Mouse (Mus musculus): Measurements from ENCODE around the gene BC005561. TPM values are rescaled to one million over a fixed set of nuclear protein-coding genes. Genes with fewer than 3 reads are reported as not detected.

Gene BC005561
- polyA plus RNA-seq (2014; fragmentation: Nextera tagmentation; extraction: Ambion mirVana): 18.9 and 19.1 TPM in 2 replicates

DNA sequence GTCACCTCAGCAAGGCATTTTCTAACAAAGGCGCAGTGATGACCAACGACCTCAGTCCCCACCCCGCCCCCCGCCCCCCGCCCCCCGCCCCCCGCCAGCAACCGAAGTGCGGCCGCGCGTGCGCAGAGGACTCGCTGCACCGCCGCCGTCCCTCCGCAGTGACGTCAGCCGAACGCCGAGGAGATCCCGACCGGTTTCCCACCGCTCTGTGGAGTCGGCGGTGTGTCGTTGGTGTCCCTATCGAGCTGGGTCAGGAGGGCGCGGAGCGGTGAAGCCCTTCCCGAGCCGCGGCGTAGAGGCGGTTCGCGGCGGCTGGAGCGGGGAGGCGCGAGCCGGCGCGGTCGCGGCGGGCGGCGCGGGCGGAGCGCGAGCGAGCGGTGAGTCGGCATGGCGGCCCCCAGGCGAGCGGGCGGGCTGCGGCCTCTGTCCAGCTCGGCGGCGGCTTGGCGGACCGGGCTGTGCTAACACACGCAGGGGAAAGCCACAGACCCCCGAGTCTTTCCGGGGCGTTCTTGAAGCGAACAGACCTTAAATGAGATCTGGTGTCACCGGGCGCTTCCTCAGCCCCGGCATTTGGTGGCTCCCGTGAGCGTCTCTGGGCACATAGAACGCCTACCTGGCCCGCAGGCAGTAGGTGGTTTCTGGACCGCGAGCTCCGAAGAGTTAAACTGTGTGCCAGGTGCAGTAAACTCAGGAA lies at the start of gene BC005561:
Gene BC005561 (plus strand): TSS at position 158 of the 697 bp plus-strand sequence.
- Histone ChIP-seq H3K27ac (ENCODE audit: low read depth, low read length) (peak within 1 kb of the TSS; percentile 83), H3K9ac (ENCODE audit: low read length) (peak within 1 kb of the TSS; percentile 93), H3K4me3 (ENCODE audit: low read depth, low read length) (peak within 1 kb of the TSS; percentile 80), H3K4me1 (replicated peaks; ENCODE audit: control insufficient read depth, insufficient read depth, low read length) (no peaks in the 10 kb centered on the region), H3K36me3 (ENCODE audit: control insufficient read depth, insufficient read depth, low read length) (peaks cover 4% of the 10 kb centered on the region; the same call in 1 of the 2 replicates), H3K9me3 (ENCODE audit: control insufficient read depth, low read length) (peaks cover 7% of the 10 kb centered on the region; the same call in 1 of the 2 replicates), H3K4me2 (ENCODE audit: low read depth, low read length, severe bottlenecking) (peak within 1 kb of the TSS; percentile 46), H3K27me3 (ENCODE audit: control insufficient read depth, insufficient read depth, low read length) (no peaks in the 10 kb centered on the region)
- under 1% methylated on average over 72 of the region's 83 CpGs for WGBS
- peak; percentile 94 for DNase-seq (ENCODE audit: low spot score)
- peak; percentile 96 for ATAC-seq (replicated peaks; ENCODE audit: low FRiP score)

DNA sequence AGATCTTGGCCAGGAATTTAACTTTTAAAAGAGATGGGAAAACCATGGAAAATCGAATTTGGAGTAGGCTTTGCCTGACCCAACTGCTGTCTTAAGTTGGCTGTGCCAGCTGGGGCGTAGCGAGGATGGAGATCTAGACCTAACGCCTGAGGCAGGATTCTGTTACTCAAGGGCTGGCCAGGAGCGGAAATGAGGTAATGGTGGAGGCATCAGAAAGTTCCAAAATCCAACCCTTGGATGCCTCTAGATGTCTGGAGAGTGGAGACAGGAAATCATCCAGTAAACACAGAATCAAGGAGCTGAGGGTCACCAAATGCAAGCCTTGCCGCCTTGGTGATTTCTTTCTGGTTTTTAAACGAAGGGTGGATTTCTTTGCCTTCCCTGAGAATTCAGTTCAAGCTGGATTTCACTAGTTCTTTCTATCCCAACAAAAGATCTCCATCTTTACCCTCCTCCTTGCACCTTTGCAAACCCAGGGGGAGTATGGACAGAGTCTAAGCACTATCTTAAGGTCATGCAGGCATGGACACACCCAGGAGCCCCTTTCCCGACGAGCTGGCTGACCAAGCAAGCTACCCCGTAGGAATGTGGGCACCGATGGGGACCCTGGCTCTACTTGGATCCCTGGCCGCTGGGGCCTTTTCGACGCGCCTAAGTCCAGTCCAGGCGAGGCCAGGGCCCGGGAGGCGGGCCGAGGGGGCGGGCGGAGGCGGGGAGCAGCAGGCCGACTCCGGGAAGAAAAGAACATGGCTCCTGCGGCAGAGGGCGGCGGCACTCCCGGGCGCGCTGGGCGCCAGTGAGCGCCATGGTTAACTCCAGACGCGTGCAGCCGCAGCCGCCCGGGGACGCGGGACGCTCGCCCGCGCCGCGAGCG lies 49.1 kb upstream of the BC005561 start, which contains the start of gene Pkd2:
Gene Pkd2 (plus strand): TSS at position 619 of the 874 bp plus-strand sequence.
- H3K4me2 ChIP-seq (ENCODE audit: low read depth, low read length, severe bottlenecking): peak within 1 kb of the TSS; percentile 75
- WGBS: 16% methylated on average over 32 of the region's 46 CpGs
- ATAC-seq (replicated peaks; ENCODE audit: low FRiP score): peak; percentile 92
- H3K9ac ChIP-seq (ENCODE audit: low read length): peak within 1 kb of the TSS; percentile 96
- peak within 1 kb of the TSS; percentile 78 for H3K27ac ChIP-seq (ENCODE audit: low read depth, low read length)
- DNase-seq (ENCODE audit: low spot score): peak; percentile 90
- H3K4me3 ChIP-seq (ENCODE audit: low read depth, low read length): peak within 1 kb of the TSS; percentile 71
- H3K36me3 ChIP-seq (ENCODE audit: control insufficient read depth, insufficient read depth, low read length): no peaks in the 10 kb centered on the region
- H3K27me3 ChIP-seq (ENCODE audit: control insufficient read depth, insufficient read depth, low read length): no peaks in the 10 kb centered on the region
- H3K4me1 ChIP-seq (replicated peaks; ENCODE audit: control insufficient read depth, insufficient read depth, low read length): 0 out of 2 replicates have a peak, but pooled peaks cover 2% of the 10 kb centered on the region
- H3K9me3 ChIP-seq (ENCODE audit: control insufficient read depth, low read length): no peaks in the 10 kb centered on the region; the same call in 1 of the 2 replicates

DNA sequence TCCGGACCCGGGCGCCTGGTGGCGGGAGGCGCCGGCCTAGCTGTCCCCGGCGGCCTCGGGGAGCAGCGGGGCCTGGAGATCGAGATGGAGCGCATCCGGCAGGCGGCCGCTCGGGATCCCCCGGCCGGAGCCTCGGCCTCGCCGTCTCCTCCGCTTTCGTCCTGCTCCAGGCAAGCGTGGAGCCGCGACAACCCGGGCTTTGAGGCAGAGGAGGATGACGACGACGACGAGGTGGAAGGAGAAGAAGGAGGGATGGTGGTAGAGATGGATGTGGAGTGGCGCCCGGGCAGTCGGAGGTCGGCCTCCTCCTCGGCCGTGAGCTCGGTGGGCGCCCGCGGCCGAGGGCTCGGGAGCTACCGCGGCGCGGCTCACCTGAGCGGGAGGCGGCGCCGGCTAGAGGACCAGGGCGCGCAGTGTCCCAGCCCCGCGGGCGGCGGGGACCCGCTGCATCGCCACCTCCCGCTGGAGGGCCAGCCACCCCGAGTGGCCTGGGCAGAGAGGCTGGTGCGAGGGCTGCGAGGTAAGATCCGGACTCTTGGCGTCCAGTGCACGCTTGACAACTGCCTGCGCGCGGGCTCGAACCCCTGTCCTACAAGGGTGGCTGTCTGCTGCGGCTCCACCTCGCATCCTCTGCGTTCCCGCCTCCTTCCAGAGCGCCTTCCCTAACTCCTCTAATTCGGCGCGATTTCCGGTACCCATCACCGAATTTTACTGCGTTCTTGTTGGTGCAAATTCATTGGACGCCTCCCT lies 48.3 kb upstream of the BC005561 start:
- H3K9me3 ChIP-seq (ENCODE audit: control insufficient read depth, low read length): no peaks in the 10 kb centered on the region; the same call in 1 of the 2 replicates
- peak overlapping the region; percentile 96 for H3K9ac ChIP-seq (ENCODE audit: low read length)
- under 1% methylated on average over 71 of the region's 82 CpGs for WGBS
- DNase-seq (ENCODE audit: low spot score): peak; percentile 84
- H3K27me3 ChIP-seq (ENCODE audit: control insufficient read depth, insufficient read depth, low read length): no peaks in the 10 kb centered on the region
- peak overlapping the region; percentile 75 for H3K4me2 ChIP-seq (ENCODE audit: low read depth, low read length, severe bottlenecking)
- ATAC-seq (replicated peaks; ENCODE audit: low FRiP score): peak; percentile 78
- peak overlapping the region; percentile 71 for H3K4me3 ChIP-seq (ENCODE audit: low read depth, low read length)
- no peaks in the 10 kb centered on the region for H3K36me3 ChIP-seq (ENCODE audit: control insufficient read depth, insufficient read depth, low read length)
- 0 out of 2 replicates have a peak, but pooled peaks cover 2% of the 10 kb centered on the region for H3K4me1 ChIP-seq (replicated peaks; ENCODE audit: control insufficient read depth, insufficient read depth, low read length)
- peak overlapping the region; percentile 78 for H3K27ac ChIP-seq (ENCODE audit: low read depth, low read length)

DNA sequence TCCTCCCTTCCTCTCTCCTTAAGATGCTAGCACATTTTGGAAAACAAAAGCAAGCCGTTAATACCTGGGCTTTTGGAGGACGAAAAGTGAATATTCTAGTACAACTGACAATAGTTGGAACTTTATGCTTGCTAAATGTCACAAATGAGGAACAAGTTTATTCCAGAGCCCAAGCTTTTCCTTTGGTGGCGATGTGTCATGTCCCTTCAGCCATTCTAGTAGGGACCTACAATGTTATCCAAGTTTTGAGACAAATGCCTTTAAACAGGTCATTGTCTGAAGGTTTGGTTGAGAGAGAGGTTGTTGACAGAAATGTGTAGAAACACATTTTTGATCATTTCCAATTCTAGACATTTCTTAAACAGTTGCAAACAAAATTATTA lies 47.7 kb upstream of the BC005561 start:
- Histone ChIP-seq H3K9ac (ENCODE audit: low read length) (peak overlapping the region; percentile 96; the same call in 1 of the 2 replicates), H3K27me3 (ENCODE audit: control insufficient read depth, insufficient read depth, low read length) (no peaks in the 10 kb centered on the region), H3K36me3 (ENCODE audit: control insufficient read depth, insufficient read depth, low read length) (no peaks in the 10 kb centered on the region; the same call in 1 of the 2 replicates), H3K4me3 (ENCODE audit: low read depth, low read length) (peak overlapping the region; percentile 71), H3K9me3 (ENCODE audit: control insufficient read depth, low read length) (no peaks in the 10 kb centered on the region; the same call in 1 of the 2 replicates), H3K27ac (ENCODE audit: low read depth, low read length) (no peak overlapping the region), H3K4me1 (replicated peaks; ENCODE audit: control insufficient read depth, insufficient read depth, low read length) (0 out of 2 replicates have a peak, but pooled peaks cover 2% of the 10 kb centered on the region), H3K4me2 (ENCODE audit: low read depth, low read length, severe bottlenecking) (peak overlapping the region; percentile 75)
- ATAC-seq (replicated peaks; ENCODE audit: low FRiP score): no peak
- DNase-seq (ENCODE audit: low spot score): no peak
- 39% methylated on average over 3 of the region's 3 CpGs for WGBS

DNA sequence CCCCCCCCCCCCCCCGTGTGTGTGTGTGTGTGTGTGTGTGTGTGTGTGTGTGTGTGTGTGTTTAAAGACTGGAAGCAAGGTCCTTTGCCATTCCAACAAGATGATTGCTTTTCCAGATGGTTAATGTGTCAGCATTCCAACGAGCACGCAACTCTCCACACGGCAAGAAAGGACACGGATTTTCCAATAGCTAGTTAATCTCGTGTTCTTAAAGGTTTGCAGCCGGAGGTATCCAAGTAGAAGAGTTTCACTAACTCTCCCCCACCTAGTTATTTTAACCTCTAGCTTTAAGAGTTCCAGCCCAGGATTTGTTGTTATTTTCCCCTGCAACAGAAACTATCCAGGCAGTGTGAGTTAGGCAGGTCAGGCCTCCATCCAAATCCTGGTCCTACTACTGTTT lies 47.3 kb upstream of the BC005561 start:
- Histone ChIP-seq H3K9me3 (ENCODE audit: control insufficient read depth, low read length) (no peaks in the 10 kb centered on the region; the same call in 1 of the 2 replicates), H3K4me1 (replicated peaks; ENCODE audit: control insufficient read depth, insufficient read depth, low read length) (0 out of 2 replicates have a peak, but pooled peaks cover 2% of the 10 kb centered on the region), H3K27ac (ENCODE audit: low read depth, low read length) (no peak overlapping the region), H3K27me3 (ENCODE audit: control insufficient read depth, insufficient read depth, low read length) (no peaks in the 10 kb centered on the region), H3K4me2 (ENCODE audit: low read depth, low read length, severe bottlenecking) (peak overlapping the region; percentile 75), H3K9ac (ENCODE audit: low read length) (no peak overlapping the region), H3K4me3 (ENCODE audit: low read depth, low read length) (no peak overlapping the region), H3K36me3 (ENCODE audit: control insufficient read depth, insufficient read depth, low read length) (no peaks in the 10 kb centered on the region; the same call in 1 of the 2 replicates)
- no peak for DNase-seq (ENCODE audit: low spot score)
- no peak for ATAC-seq (replicated peaks; ENCODE audit: low FRiP score)
- 81% methylated on average over 6 of the region's 7 CpGs for WGBS

DNA sequence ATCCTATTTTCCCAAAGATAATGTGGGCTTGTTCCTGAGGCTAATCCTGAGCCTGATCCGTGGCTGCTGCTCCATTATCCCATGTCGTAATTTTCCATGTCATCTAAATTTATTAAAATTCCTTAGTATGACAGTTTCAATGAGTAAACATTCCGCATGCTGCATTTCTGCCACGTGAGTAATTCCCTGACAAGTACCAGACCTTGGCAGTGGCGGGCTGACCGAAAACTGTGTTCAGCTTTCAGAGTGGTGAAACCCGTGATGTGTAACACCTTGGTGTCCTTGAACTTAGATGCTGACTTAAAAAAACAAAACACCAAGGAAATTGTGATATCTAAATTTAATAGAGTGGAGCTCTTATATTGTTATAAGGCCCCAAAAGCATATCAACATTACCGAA lies 42.9 kb upstream of the BC005561 start:
- WGBS: 95% methylated on average over 8 of the region's 8 CpGs
- no peak overlapping the region for H3K9ac ChIP-seq (ENCODE audit: low read length)
- H3K4me1 ChIP-seq (replicated peaks; ENCODE audit: control insufficient read depth, insufficient read depth, low read length): 0 out of 2 replicates have a peak, but pooled peaks cover 2% of the 10 kb centered on the region
- no peak overlapping the region for H3K27ac ChIP-seq (ENCODE audit: low read depth, low read length)
- DNase-seq (ENCODE audit: low spot score) (no peak), ATAC-seq (replicated peaks; ENCODE audit: low FRiP score) (no peak)
- no peaks in the 10 kb centered on the region for H3K27me3 ChIP-seq (ENCODE audit: control insufficient read depth, insufficient read depth, low read length)
- no peak overlapping the region for H3K4me2 ChIP-seq (ENCODE audit: low read depth, low read length, severe bottlenecking)
- no peak overlapping the region for H3K4me3 ChIP-seq (ENCODE audit: low read depth, low read length)
- H3K36me3 ChIP-seq (ENCODE audit: control insufficient read depth, insufficient read depth, low read length): peaks cover 2% of the 10 kb centered on the region; the same call in 1 of the 2 replicates
- H3K9me3 ChIP-seq (ENCODE audit: control insufficient read depth, low read length): no peaks in the 10 kb centered on the region

DNA sequence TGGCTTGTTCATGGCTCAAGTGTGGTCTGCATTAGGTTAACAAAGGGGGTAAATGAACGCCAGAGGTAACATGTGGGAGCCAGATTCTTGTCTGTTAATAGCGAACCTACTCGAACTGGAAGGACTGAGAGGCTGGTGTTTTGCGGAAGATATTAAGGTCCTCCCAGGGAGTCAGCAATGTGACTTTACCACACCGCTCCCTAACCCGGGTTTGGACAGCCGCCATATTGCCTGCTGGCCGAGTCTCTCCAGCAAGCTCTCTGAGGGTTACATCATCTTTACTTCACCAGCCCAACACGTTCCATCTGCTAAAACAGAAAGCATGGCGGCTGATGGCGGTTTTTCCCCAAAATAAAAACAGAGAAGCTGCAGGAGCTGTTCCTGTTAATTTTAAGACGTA lies 42.4 kb upstream of the BC005561 start:
- no peak overlapping the region for H3K9ac ChIP-seq (ENCODE audit: low read length)
- no peaks in the 10 kb centered on the region for H3K27me3 ChIP-seq (ENCODE audit: control insufficient read depth, insufficient read depth, low read length)
- DNase-seq (ENCODE audit: low spot score): no peak
- 0 out of 2 replicates have a peak, but pooled peaks cover 2% of the 10 kb centered on the region for H3K4me1 ChIP-seq (replicated peaks; ENCODE audit: control insufficient read depth, insufficient read depth, low read length)
- peaks cover 2% of the 10 kb centered on the region; the same call in 1 of the 2 replicates for H3K36me3 ChIP-seq (ENCODE audit: control insufficient read depth, insufficient read depth, low read length)
- no peaks in the 10 kb centered on the region for H3K9me3 ChIP-seq (ENCODE audit: control insufficient read depth, low read length)
- no peak overlapping the region for H3K4me3 ChIP-seq (ENCODE audit: low read depth, low read length)
- ATAC-seq (replicated peaks; ENCODE audit: low FRiP score): no peak
- no peak overlapping the region for H3K4me2 ChIP-seq (ENCODE audit: low read depth, low read length, severe bottlenecking)
- 90% methylated on average over 12 of the region's 12 CpGs for WGBS
- H3K27ac ChIP-seq (ENCODE audit: low read depth, low read length): no peak overlapping the region

DNA sequence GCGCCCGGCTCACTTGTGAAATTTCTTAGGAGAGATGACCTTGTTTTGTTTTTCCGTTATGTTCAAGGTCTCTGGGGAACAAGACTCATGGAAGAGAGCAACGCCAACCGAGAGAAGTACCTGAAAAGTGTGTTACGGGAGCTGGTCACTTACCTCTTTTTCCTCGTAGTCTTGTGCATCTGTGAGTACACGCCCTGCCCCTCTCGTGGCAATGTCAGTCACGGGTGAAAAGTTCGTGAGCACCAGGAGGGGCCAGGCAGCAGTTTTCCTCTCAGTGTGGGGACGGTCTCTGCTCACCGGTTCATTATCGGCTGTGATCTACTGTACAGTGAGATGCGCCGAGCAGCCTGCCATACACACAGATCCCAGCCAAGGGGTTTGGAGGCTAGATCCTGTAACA lies 41.3 kb upstream of the BC005561 start:
- ATAC-seq (replicated peaks; ENCODE audit: low FRiP score) (no peak), DNase-seq (ENCODE audit: low spot score) (no peak)
- Histone ChIP-seq H3K9ac (ENCODE audit: low read length) (no peak overlapping the region), H3K4me3 (ENCODE audit: low read depth, low read length) (no peak overlapping the region), H3K36me3 (ENCODE audit: control insufficient read depth, insufficient read depth, low read length) (peaks cover 5% of the 10 kb centered on the region), H3K4me1 (replicated peaks; ENCODE audit: control insufficient read depth, insufficient read depth, low read length) (no peaks in the 10 kb centered on the region), H3K27me3 (ENCODE audit: control insufficient read depth, insufficient read depth, low read length) (no peaks in the 10 kb centered on the region), H3K4me2 (ENCODE audit: low read depth, low read length, severe bottlenecking) (no peak overlapping the region), H3K9me3 (ENCODE audit: control insufficient read depth, low read length) (no peaks in the 10 kb centered on the region), H3K27ac (ENCODE audit: low read depth, low read length) (no peak overlapping the region)
- WGBS: 97% methylated on average over 16 of the region's 16 CpGs
